Mouse (Mus musculus): ENCODE measurements around the gene Mier2.

Gene Mier2

DNA sequence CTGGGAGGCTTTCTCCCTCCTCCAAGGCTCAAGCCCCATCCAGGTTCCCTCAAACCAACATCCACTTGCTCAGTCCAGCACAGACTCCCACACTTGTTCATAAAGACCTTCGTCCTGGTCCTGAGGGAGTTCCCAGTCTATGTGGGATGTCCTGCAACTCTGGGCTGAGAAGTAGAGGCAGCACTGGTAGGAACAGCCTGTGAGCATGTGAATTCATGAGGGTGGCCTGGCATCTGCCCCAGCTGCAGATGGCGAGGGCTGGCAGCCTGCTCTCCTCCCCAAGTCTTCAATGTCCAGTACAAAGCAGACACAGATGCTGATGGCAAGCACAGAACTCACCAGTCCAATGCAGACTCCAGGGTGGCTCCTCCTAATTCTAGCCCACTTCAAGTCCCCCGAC lies 16.7 kb downstream of the Mier2 start:
- DNase-seq = no peak

DNA sequence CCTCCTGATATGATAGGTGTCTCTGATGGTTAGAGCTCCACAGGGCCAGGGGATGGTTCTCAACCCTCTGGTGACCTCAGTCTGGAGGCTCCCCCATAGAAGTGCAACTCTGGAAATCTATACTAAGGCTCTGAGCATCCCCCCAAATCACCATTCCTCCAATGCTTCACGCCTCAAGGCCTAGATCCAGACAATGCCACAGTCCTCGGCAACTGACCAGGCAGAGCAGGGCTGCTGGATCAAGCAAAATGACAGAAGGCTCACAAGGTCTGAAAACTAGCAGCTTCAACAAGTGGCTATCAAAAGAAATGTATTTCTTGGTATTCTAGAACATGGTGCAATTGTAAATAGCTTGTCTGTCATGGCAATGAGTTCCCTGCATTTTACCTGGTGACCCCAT lies 17.2 kb downstream of the Mier2 start:
- DNase-seq = no peak

DNA sequence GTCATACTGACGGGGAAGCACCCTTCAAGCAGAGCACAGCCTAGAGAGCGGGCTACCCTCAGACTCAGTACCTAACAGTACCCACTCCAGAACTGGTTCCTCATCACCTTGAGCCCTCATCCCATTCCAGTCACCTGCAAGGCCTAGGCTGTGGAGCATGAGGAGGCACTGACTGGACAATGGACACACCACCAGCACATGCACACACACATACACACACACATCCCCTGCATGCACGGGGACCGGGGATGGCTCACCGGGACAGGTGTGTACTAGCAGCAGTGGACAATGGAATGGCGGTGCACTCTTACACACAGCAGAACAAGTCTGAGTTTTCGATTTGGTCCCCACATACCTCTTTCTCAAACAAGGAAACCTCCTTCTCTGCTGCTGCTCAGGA lies 17.7 kb downstream of the Mier2 start:
- no peak for DNase-seq

DNA sequence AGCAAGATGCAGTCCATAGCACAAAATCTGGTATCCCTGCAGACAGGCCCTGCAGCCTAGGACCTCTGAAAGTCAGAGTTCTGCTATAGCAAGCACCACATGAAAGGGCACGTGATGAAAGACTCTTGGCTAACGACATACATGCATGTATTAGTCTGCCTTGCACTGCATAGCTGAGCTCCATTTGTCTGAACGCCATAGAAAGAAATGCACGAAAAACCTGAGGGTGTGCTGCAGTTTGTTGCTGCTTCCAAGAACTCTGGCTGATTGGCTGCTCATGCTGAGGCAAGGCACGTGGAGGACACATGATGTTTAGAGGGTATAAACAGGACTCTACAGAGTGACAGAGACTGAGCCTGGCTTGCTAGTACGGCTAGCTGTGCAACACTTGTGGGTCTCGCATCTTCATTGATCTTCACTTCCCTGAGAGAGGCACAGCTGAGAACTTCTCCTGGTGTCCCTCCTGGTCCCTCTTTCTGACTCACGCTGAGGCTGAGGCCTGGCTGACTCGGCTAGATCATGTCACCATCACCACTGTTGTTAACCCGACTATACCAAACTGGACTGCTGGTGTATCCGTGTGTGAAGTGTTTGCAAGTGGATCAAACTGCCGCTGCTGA lies 18.4 kb downstream of the Mier2 start:
- no peak for DNase-seq

DNA sequence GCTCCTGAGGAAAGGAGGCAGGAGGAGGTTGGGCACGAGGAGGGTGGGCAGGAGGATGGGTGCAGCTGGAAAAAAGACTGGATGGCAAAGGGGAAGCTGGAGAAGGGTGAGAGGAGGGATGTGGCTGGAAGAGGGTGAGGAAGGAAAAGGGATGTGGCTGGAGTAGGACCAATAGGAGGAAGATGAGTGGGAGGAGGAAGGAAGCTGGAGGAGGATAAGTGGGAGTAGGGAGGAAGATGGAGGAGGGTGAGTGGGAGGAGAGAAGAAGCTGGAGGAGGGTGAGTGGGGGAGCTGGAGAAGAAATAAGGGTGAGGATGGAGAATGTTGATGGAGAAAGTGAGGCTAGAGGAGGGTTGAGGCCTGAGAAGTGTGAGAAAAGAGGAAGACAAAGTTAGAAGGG lies 19.6 kb downstream of the Mier2 start:
- no peak for DNase-seq

DNA sequence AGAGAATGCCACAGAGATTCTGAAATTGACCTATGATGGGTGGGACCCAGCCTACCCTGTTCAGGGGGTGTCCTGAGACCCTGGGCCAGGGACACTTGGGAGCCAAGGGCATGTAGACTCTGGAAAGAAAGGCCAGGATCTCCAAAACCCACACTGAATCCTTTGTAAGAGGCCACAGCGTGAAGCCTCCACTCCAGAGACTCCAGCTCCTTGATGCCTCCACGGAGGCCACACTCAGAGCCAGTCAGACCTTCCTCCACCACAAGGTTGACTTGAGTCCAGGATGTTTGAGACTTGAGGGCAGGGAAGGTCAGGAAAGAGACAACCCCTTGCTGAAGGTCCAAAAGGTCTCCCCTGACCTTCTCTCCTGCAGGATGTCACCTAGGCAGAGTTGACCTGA lies 20.6 kb downstream of the Mier2 start:
- no peak for DNase-seq

DNA sequence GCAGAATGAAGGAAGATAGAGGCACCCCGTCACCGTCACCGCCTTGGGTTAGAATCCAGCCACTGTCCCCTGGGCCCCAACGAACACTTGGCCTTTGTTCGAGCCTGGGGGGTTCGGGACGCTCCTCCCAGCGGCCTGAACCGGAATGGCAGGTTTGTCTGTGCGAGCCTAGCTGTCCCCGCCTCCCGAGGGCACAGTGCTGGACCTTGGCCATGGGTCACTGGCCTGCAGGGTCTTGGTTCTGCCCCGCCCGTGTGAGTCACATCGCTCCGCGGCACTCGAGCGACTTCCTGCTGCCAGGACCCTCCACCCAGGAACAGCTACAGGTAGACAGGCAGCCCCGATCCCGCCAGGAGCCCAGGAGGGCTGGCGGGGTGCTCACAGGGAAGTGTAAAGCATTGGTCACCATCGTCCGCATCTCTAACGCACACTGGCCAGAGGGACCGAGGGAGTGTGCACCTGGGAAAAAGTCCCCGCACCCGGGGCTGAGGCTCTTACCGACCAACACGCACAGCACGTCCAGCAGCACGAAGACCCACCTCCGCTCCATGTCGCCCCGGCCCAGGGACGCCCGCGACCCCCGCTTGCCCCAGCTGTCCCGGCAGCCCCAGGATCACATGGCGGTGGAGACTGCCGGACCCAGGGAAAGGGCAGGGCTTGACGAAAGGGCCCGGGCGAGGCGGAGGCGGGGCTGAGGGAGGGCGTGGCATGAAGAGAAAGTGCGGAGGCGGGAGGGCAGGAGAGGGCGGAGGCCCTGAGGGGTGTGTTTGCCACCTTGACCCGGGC lies 21.7 kb downstream of the Mier2 start, which contains the start of gene Plpp2:
Plpp2 (minus strand) TSS at position 671 of the 786 bp plus-strand sequence.
- peak; percentile 57 for DNase-seq

DNA sequence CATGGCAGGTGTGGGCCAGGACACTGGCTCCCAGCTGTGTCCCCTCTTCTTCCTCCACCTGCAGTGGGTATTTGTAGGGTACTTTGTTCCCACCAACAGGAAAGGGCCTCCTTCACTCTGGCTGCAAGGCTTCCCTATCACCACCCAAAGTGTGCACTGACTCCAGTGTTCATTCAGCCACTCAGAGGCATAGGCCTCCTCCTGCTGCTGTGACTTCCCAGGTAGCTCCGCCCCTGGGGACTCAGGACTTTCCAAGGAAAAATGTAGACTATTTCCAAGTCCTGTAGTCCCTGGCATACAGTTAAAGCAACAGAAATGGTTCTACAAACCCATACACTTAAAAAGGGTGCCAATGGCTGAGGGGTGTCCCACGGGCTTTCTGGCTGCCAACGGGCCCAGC lies 22.3 kb downstream of the Mier2 start:
- no peak for DNase-seq

DNA sequence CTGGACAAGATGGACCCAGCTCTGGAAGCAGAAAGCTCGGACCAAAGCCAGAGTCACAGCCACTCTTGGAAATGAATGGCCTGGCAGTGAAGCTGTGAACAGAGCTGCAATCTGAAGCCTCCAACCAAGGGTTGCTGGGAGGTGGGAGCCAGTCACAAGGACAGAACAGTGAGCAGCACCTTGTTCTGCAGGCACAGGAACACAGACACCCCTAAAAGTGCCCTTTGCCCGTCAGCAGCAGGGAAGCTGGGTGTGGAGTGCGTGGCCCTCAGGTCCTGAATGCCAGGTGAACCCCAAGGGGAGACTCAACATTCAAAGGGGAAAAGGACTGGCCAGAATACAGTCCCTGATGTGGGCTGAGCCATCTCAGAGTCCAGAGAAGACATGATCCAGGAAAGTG lies 23.4 kb downstream of the Mier2 start:
- no peak for DNase-seq

DNA sequence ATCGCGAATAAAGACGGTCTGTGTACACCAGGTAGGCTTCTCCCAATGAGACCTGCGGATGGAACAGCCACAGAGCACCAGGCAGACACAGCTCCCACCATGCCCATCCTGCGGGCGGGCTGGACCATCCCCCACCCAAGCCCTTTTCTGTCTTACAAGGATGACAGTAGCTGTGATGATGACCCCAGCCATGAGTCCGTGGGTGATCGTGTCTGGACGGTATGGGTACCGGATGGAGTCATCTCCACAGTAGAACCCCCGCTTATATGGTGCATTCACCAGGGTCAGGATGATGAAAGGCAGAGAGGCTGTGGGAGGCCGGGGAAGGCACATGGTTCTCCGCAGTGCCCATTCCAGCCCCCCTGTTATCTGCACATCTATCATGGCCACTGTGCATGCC lies 24.3 kb downstream of the Mier2 start:
- no peak for DNase-seq

DNA sequence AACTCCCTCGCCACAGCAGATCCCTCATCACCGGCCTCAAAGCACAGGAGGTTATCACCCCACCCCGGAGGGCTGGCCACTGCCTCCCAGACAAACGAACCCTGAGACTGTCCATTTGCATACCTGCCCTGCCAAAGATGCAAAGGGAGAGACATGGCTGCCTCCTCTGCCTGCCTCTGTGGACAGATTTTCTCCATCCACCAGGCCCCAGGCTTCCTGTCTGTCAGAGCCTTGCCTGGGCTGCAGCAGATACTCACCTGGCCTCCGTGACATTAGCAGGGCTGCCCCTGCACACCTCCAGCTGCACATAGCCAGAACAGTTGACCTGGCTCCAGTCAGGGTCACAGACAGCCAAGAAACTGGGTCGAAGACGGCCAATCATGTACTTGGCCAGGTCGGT lies 24.8 kb downstream of the Mier2 start:
- no peak for DNase-seq

DNA sequence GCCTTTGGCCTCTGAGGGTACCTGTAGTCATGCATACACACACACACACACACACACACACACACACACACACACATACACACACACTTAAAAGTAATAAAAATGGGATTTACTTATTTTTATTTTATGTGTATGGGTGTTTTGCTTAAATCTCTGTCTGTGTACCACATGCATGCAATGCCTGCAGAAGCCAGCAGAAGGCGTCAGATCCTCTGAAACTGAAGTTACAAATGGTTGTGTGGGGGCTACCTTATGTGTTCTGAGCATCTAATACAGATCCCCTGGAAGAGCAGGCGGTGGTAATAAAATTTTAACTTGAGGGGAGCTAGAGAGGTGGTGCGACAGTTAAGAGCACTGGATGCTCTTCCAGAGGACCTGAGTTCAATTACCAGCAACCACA lies 26.9 kb downstream of the Mier2 start:
- no peak for DNase-seq

DNA sequence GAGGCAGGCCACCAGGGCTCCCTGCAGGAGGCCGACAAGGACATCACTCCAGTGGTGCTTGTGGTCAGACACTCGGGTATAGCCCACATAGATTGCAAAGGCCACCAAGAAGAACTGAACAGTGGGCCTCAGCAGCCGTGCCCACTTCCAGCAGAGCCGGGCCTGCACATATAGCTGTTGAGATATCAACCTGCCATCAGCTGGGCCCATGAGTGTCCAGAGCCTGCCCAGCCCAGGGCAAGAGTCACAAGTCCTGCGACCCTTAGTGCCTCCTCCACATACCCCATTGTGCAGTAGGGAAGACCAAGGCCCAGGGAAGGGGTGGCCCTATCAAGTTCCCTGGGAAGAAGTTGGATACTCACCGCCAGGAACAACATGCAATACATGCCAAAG lies 27.6 kb downstream of the Mier2 start:
- no peak for DNase-seq

DNA sequence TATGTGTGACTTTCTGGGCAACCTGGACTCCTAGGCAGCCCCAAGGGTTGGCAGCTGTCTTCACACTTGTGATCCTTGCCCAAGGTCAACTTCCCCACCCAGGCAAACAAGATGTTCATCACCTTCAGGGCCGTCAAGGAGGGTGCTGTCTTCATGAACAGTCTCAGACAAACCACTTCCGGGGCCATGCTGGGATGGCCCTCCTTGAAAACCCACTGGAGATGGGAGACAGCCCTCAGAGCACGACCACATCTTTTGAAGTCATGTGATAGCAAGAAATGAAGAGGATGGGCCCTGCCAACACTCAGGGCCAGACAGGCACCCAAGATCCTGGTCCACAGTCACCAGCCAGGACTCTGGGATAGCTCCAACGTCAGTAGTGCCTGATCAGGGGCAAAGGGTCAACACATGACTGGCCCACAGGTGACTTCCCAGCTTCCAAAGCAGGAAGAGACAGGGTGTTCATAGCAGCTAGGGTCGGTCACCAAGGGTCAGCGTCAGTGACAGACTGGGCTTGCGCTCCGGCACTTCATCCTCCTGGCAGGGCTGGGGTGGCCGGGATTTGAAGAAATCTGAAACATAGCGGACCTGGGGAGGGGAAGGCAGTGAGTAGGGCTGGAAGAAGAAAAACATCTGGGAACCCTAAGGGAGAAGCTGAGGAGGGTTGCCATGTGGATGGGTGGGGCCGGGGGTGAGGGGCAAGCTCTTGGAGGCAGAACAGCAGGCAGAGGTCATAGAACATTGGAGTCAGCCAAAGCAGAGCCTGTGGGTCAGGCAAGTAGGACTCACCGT lies 28.1 kb downstream of the Mier2 start:
- DNase-seq = no peak

DNA sequence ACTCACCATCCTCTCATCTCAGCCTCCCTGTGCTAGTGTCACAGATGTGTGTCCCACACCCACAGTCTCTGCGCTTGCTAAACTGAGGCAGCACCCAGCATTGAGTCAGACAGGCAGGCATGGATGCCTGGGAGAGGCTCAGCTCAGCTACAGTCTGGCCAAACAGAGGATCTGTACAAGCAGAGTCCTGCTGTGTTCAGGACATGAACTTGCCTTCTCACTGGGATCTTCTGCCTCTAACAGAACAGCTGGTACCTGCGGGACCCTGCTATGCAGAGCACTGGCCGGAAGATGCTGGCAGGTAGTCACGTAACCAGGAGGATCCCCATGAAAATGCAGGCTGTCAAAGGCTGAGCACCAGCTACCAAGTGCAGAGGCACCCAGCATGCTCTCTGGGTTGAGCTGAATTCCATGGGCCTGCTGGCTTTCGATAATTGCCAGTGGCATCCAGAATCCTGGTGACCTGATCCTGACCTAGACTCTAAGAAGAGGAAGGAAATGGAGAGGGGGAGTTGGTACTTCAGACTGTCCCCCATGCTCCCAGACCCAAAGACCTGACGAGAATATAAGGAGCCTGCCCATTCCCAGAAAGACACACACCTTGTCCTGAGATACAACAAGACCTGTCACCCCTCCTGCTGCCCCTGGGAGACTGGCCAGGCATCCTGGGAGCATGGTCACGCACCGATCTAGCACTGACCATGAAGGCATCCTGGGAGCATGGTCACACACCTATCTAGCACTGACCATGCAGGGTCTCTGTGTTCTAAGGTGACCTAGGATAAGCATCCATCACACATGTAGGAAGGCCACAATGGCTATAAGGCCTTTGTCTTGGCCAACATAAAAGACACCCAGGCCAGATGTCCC lies 29.3 kb downstream of the Mier2 start:
- DNase-seq = no peak

DNA sequence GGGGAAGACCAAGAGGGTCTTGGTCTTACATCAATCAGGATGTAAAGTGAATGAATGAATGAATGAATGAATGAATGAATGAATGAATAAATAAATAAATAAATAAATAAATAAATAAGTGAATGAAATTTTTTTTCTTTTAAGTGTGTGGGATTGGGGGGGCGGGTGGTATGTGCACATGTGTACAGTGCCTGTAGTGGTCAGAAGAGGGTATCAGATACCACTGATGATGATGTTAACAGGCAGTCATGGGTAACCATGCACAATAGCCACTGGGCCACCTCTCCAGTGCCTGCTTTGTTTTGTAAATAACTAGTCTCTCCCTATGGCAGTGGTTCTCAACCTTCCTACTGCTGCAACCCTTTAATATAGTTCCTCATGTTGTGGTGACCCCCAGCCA lies 30.6 kb downstream of the Mier2 start:
- DNase-seq = no peak

DNA sequence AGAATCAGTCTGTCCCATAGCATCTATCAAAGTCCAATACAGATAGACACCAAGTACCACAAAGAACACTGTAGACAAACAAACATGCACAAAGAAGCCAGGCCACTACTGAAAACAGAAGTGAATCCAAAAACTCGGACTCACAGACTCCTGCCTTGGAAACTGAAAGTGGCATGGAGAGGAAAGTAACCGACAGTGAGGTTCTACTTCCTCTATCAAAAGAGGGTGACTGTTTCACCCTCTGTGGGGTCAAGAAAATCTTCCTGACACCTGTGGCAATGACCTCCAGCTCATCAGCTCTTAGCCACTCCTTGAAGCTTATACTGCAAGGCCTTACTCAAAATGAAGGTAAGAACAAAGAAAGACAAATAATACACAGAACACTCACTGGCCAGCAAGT lies 48.3 kb downstream of the Mier2 start:
- DNase-seq = no peak

DNA sequence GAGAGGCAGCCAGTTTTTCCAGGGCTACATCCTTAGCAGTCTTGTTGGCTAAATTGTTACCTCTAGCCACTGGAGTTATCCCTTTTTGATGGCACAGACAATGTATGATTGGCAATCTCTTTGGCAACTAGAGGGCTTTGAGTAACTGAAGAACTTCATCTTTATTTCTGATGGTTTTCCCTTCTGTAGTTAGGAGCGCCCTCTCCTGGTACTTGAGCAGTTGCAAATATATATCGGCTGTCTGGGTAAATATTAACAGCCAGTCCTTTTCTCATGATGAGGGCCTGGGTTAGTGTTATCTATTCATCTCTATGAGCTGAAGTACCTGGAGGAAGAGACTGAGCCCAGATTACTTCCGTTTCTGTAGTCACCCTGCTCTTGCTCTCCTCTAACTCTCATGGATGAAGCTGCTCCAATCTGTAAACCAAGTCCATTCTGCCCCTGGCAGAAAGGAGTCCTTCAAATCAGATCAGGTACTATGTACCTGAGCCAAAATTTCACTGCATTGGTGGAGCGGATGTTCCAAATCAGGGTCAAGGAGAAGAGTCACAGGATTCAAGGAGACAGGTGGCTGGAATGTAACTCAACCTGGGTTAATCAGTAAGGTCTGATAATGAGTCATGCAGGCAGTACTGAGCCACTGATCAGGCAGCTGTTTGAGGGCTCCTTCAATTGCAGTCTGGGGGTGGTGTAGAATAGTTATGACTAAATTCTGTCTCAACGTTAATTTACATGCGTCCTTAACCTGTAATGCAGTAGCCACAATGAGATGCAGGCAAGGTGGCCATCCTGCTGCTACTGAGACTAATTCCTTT lies 52.0 kb downstream of the Mier2 start:
- DNase-seq = no peak

DNA sequence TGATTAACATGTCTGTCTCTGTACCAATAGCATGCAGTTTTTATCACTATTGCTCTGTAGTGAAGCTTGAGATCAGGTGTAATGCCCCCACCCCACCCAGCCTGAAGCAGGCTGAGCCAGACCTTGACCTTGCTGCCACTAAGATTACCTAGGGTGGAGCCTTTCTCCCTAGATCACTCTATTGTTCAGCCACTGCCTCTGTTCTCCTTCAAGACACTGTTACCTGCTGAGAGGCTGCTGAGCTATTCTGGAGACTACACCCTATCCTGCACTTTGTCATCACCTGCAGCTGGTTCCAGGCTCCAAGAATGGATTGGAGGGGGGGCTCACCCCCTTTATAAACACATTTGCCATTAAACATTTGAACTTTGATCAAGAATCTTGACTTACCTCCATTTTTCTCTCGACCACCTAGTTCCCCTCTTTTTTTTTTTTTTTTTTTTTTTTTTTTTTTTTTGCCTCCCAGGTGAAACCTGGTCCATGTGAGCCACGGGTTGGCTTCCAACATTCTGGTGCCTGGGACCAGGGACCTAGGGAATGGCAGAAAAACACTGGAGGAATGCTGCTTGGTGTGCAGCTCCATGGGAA lies 58.2 kb downstream of the Mier2 start:
- DNase-seq = no peak

DNA sequence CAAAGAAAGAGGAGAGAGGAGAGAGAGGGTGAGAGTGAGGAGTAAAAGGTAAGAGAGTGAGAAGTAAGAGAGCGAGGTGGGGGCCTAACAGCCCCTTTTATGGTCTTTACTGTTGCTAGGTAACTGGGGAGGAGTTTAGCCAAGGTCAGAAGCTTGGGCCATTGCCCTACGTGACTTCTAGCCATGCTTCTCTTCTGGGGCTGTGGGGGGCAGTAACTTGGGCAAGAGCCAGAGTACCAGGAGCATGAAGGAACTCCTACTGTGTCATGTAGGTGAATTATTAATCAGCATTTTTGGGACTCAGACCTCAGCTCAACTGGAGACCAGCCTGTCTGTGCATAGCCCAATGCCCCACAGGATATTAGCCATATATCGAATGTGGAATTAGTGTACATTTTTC lies 59.1 kb downstream of the Mier2 start:
- DNase-seq = no peak
